Mouse (Mus musculus): ENCODE data around the gene Ttbk1.

Ttbk1 gene

DNA sequence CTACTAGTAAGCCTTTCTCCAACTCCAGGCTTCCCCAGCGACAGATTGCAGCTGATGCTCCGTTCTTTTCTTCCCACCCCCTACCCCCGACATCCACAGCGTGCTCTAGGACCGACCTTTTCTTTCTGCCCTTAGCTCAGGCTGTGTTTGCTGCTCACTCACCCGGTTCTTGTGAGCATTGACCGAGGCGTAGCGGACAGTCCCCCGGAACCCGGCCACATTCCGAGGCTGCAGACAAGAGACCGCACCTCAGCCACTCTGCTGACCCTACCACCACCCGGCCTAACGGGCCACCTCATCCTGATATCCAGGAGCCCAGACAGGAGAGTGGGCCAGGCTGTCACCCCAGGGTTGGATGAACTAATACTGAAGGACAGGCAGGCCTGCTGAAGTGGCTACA, 10.2 kb downstream of the Ttbk1 start:
- DNase-seq (ENCODE audit: extremely low spot score, low read depth, low spot score): no peak

DNA sequence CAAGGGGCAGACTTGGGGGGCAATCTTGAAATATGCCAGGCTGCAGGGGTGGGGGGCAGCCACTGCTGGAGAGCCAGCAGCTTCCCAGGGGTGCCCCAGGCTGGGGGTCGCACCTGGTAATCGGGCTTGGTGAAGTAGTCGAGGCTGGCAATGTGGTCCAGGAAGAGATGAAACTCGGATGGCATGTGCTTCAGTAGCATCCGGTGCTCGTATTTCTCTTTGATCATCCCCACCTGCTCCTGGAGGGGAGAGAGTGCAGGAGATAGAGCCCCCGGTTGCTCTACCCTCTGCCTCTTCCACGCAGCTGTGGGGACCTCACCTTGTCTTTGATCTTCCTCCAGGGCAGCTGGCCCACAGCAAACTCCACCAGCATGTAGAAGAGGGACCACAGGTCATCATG, 10.9 kb downstream of the Ttbk1 start:
- DNase-seq (ENCODE audit: extremely low spot score, low read depth, low spot score): no peak

DNA sequence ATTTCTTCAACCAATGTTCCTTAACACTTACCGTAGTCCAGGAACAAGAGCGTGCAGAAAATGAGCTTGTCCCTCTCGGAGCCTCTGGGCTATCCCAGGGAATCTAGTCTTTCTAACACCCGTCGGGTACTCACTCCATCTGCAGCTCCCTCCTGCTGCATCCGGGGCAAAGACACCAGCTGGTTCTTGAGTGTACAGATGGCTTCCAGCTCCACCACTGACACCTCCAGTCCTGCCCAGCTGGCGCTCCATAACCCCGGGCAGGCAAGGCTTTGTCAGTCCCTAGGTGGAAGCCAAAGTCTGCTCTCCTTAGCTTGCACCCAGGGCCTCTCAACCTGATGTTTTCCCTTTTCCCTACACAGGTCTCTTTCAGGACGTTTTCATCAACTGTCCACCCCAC, 19.6 kb downstream of the Ttbk1 start:
- no peak for DNase-seq (ENCODE audit: extremely low spot score, low read depth, low spot score)

DNA sequence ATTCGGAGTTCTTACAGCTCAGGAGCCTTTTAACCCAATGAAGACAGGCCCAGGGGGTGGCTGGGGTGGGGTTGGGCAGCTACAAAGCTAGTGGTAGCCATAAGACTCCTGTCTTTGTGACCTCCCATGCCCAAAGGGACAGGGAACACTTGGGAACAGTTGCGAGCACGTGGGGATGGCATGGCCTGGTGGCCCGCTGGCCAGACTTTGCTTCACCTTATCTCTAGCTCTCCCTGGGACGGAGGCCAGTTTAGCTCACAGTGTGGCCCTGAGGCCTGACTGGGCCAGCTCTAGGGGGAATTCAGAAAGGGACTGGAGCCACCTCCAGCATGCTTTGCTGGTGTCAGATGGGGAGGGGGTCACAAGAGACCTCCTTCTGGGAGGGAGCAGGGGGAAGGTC, 25.2 kb downstream of the Ttbk1 start:
- DNase-seq (ENCODE audit: extremely low spot score, low read depth, low spot score): no peak

DNA sequence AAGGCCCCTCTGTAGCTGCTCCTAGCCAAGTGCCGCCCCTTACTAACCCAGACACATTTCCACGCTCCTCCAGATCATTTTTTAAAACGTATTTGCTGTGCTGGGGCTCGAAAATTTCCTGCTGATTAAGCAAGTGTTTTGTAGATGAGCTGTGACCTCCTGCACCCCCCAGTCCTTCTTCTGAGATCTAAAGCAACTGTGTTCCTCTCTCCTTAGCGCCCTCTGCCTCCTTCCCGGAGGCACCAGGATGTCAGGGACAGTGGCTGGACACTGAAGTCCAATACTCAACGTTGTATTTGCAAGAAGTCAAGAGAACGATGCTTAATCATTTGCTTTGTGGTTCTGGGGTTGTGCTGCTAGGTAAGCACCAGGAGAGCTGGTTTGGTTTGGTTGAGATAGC, 26.1 kb downstream of the Ttbk1 start:
- DNase-seq (ENCODE audit: extremely low spot score, low read depth, low spot score): no peak

DNA sequence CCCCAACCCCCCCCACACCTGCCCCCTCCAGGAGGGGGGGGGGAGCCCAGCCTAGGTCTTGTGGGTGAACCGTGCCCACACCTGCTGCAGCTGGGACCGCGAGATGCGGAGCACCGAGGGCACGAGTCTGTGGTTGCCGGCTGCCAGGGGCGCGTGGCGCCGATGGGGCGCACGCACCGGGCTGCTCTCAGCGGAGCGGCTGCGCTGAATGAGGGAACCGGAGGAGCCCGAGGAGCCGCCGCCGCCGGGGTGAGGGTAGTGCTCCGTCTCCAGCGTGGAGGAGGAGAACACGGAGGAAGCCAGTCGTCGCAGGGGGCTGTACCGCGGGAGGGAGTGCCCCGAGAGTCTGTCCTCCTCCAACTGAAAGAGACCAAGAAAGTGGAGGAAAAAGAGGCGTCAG, 26.8 kb downstream of the Ttbk1 start:
- DNase-seq (ENCODE audit: extremely low spot score, low read depth, low spot score): no peak

DNA sequence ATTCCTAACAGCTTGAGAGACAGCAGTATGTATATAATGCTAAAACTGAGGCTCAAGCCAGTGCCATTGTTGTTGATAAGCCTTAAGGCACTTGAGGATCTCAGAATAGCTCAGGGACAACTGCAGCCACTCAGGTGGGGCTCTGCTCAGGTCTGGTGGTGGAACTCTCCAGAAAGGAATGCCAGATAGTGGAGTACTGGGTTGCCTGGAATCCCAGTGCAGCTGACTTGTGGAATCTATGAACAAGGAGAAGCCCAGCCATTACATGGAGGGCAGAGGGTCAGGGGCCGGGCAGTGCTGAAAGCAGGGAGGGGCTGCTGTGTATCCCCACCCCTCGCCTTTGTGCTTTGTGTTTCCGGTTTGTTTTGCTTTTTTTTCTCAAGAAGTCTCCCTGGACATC, 29.0 kb downstream of the Ttbk1 start:
- no peak for DNase-seq (ENCODE audit: extremely low spot score, low read depth, low spot score)

DNA sequence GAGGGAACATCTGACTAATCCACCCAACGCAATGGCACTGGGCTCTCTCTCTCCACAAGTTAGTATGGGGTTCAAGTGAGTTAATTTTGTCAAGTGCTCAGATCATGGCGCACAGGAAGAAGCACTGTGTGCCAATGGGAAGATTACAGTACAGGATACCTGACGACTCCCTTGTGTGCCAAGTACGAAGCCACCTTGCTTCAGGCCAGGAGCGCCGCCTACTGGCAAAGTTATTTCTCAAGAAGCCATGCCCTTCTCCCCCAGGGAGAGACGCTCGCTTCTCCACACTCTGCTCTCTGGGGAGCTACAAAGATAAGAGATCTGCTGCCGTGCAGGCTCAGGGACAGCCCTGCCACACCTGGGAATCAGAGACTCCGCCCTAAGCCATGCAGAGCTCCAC, 29.7 kb downstream of the Ttbk1 start:
- DNase-seq (ENCODE audit: extremely low spot score, low read depth, low spot score): no peak

DNA sequence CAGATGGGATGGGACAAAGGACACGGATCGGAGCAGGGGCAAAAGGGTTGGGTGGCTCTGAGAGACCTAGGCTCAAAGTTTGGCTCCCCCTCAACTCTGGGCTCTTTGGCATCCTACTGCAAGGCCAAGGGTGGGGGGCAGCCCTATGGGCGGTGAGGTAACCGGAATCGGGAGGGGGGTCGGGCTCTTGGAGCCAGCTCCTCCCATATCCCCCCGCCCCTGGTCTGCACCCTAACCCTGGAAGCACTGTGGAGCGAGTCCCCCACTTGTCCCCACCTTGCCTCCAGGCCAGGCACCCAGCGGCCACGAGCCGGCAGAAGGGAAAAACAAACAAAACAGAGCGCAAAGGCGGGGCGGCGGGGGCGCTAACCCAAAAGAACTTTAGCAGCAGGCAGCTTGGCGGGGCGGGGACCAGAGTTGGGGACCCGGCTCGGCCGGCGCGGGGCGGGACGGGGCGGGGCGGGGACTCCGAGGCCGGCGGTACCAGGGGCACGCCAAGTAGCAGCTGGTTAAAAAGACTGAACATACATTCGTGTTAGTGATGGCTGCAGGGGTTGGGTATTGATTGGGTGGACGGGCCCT, 32.3 kb downstream of the Ttbk1 start:
- no peak for DNase-seq (ENCODE audit: extremely low spot score, low read depth, low spot score)

DNA sequence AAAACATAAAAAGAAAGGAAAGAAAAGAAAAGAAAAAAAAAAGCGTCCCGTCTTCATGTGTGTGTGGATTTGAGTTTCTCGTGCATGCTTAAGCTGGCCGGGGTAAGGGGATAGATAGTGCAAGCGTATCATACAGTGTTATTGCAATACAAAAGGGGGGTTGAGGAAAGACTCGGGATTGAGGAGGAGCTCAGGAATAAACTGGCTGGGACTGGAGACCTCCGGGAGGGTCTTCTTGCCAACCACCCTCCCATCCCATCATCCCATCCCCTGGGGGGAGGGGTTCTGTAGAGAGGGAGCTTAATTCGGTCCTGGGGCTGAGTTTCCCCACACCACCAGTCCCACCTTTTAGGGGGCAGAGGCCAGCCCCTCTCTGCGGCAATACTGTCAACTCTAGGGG, 32.9 kb downstream of the Ttbk1 start:
- no peak for DNase-seq (ENCODE audit: extremely low spot score, low read depth, low spot score)

DNA sequence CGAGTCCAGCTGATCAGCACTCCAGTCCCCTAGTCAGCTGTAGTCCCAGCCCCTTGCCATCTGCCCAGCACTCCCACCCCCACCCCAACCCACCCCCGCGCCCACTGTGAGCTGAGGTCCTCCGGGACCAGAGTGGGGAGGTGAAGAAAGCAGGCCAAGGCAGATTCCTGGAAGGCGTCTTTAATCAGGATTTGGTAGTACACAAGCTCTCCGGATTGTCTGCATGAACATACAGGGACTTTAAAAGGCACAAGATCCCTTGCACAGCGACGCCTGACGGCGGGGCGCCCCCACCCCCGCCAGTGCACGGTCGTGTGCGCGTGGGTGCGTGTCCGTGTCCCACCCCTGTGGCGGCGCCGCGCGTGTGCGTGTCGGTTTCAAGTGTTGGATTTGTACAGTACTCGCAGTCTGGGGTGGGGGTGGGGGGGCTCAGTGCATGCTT, 33.5 kb downstream of the Ttbk1 start:
- DNase-seq (ENCODE audit: extremely low spot score, low read depth, low spot score): no peak

DNA sequence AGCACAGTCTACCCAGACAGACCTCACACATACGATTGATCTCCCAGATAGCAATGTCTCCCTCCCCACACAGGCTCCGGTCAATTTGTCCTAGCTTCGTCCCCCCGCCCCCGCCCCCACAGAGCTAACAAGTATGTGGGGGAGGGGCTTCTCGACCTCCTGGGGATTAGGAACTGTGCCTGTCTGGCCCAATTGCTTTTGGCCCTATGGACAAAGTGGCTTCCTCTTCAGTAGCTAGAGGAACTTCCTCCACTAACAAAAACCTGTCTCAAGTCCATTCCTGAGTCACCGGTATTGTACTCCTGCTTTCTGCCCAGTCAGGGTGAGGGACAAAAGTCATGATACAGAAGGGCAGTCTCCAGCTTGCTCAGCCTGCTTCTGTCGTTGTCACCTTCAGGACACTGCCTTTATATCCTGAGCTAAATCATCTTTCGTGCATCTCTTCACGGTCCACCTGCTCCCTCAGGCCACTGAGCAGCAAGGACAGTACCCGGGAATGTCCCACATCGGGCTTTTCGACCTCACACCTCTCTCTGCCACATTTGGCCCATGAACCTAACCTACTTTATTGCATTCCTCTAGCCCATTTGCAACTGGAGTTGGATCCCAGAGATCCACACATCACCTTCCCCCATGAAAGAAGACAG, 34.0 kb downstream of the Ttbk1 start:
- DNase-seq (ENCODE audit: extremely low spot score, low read depth, low spot score): no peak

DNA sequence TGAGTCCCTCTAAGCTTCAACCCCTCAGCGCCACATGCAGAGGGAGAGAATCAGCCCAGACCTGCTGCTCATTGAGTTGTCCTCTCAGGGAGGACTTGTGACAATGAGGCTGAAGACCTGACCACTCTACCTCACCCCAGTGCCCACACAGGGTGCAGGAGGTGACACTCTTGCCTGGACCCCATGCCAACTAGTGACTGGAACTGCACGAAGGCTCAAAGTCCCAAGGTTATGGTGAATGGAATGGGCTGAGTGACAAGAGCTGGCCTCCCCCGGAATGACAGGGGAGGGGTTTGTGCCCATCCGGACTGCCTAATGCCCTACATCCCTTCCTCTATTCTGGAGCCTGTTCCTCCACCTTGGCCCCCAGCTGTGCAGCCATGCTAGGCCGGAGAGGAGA, 34.8 kb downstream of the Ttbk1 start:
- DNase-seq (ENCODE audit: extremely low spot score, low read depth, low spot score): no peak

DNA sequence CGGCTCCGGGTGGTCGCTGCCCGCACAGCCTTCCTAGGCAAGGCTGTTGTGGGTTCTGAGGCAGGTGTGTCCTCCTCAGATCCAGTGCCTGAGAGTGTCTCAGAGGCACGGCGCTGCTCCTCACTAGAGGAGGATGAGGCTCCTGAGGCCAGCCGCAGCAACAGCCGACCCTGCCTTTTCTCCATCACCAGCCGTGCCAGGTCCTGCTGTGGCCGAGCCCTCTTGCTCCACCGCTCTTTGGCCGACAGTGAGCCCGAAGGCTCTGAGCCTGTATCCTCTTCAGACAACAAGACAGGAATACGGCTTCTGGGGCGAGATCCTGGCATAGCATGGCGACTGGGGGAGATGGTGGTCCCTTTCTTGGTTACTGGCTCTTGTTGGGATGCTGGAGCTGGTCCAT, 41.2 kb downstream of the Ttbk1 start:
- DNase-seq (ENCODE audit: extremely low spot score, low read depth, low spot score): no peak

DNA sequence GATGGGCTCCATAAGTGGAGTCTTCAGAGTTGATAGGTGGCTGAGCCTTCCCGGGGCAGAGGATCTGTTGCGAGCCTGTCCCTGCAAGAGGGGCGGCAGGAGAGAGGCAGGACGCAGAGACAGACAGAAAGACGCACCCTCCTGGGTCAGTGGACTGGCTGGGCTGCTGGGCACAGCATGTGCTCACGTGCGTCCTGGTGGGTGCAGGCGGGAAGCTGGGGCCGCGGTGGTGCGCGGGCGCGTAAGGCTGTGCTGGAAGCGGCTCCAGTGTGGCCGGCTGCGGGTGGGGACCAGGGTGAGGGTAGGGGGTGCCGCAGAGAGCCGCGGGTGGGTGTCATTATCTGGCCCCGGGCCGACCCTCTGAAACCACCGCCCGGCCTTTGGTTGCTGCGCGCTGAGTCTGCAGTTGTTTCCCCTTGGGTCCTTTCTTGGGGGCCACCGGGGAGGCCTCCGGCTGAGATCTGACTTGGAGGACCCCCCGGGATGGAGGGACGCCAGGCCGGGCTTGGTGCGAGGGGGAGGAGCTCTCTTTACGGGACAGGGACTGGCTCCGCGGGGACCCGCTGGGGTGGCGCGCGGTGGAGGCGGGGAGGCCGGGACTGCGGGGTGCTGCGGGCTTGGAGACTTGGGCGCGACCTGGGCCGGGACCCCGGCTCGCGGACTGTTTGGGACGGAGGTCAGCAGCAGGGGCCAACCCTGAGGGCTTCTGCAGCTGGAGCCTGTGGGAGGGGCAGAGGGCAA, 42.5 kb downstream of the Ttbk1 start:
- no peak for DNase-seq (ENCODE audit: extremely low spot score, low read depth, low spot score)

DNA sequence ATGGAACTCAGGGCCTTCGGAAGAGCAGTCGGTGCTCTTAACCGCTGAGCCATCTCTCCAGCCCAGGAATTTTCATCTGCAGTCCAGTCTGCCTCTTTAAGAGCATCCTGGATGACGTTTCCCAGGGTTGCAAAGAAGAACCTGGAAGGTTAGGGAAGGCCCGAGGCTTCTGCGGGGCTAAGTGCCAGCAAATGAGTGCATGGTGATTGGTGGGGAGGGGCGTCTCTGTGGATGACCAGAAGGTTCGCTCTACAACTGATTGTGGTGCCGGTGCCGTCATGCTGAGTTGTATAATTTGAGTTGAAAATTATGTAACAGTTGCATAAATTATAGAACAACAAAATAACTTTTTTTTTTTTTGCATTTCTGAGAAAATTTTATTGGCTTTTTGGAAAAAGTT, 48.3 kb downstream of the Ttbk1 start:
- no peak for DNase-seq (ENCODE audit: extremely low spot score, low read depth, low spot score)

DNA sequence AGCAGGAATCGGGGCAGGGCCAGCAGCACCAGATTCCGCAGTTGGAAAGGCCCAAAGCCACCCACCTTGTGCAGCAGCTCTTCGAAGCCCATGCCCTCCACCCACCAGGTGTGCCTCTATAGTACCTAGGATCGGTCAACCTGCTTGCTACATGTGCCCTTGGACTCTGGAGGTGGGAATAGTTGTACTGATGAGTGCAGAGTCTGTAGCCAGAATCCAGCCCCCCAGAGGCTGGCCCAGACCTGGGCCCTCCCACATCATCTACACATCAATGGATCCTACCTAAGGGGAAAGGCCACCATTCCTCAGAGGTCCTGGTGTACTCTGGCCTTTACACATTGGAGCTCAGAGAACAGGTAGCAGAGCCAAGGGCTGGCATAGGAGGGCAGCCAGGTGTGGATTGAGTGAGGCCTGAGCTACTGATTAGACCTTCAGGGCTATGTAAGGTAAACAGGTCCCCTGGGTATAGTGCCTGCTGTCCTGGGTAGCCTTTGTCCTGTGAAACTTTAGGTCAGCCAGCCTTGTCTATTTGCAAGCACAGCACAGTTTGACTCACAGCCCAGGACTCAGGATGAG, 49.1 kb downstream of the Ttbk1 start, which contains the start of gene Slc22a7:
Slc22a7 (minus strand) TSS at position 160 of the 576 bp plus-strand sequence.
- no peak for DNase-seq (ENCODE audit: extremely low spot score, low read depth, low spot score)

DNA sequence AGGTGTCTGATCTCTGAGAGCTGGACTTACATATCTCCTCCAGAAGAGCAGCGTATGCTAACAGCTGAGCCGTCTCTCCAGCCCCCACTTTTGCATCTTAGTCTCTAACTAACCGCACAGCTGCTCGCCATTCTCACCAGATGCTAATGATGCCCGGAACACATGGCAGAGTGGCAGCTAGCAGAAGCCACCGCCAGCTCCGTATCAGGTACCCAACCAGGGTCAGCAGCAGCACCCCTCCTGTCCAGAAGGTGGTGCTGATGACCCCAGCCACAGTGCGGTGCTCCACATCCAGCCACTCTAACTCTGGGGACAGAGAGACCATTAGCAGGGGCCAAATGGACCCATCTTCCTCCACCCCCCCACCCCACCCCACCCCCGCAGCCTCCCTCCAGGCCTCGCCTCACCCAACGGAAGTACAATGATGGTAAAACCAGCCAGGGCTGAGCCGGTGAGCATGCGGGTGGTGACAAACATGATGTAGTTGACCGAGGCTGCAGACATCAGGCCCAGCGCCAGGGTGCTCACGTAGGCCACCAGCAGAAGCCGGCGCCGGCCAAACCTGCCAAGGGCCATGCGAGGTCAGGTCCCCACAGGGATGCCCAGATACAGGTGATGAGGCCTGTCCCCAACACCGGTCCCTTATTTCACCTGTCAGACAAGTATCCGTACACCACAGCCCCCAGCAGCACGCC, 50.7 kb downstream of the Ttbk1 start:
- DNase-seq (ENCODE audit: extremely low spot score, low read depth, low spot score): no peak

DNA sequence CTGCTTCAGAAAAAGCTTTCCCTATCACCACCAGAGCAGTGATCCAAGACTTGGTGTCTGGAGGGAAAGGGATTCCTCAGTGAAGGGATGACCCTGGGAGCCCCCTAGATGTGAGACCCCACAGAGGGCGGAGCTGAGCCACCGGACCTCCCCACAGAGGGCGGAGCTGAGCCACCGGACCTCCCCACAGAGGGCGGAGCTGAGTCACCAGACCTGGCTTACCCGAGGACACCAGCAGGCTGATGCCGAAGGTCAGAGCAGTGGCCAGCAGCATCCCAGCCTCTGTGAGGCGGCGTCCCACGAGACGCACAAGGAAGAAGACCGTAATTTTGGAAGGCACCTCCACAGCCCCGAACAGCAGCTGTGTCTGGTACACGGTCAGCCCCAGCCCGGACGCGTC, 53.8 kb downstream of the Ttbk1 start:
- no peak for DNase-seq (ENCODE audit: extremely low spot score, low read depth, low spot score)

DNA sequence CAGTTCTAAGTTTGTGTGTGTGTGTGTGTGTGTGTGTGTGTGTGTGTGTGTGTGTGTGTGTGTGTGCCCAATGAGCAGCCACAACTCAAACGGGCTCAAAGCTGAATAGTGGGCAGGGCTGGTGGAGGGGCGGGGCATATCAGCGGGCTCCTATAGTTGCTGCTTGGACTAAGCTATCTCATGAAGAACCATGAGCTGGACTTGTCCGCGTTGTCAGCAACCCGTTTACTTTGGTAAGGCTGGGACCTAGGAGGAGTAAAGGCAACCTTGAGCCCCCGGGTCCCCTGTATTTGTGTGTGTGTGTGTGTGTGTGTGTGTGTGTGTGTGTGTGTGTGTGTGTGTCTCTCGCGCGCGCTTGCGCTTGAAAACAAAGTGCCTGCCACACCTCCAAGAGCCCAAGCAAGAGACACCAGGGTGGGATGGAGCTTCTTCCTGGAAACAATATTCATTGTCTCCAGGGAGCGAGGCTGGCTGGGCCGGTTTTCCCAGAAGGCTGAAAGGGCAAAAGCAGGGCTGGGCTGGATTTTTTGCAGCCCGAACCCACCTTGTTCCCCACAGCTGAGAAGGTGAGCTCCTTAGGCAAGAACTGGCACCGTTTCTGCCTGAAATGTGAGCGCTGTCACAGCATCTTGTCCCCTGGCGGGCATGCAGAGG, 58.6 kb downstream of the Ttbk1 start, which contains the start of gene Crip3:
Crip3 (plus strand) TSS at position 166 of the 654 bp plus-strand sequence.
- no peak for DNase-seq (ENCODE audit: extremely low spot score, low read depth, low spot score)

DNA sequence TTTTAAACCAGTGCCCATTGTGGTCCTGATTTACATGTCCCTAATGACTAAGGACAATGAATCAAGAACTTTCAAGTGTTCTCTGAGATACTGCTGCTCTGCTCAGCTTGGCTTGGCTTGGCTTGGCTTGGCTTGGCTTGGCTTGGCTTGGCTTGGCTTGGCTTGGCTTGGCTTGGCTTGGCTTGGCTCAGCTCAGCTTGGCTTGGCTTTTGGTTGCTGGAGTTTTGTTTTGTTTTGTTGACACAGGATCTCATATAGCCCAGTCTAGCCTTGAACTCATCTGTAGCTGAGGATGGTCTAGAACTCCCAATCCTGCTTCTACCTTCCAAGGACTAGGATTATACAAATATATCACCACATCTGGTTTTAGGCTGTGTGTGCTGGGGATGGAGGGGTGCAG, 61.0 kb downstream of the Ttbk1 start:
- DNase-seq (ENCODE audit: extremely low spot score, low read depth, low spot score): no peak
